Mouse (Mus musculus): ENCODE data around the gene Olfr827. TPM values are rescaled to one million over a fixed set of nuclear protein-coding genes. Genes with fewer than 3 reads are reported as not detected.

The Olfr827 gene
- not detected in 2 replicates for total RNA-seq (2012; rRNA removed)

DNA sequence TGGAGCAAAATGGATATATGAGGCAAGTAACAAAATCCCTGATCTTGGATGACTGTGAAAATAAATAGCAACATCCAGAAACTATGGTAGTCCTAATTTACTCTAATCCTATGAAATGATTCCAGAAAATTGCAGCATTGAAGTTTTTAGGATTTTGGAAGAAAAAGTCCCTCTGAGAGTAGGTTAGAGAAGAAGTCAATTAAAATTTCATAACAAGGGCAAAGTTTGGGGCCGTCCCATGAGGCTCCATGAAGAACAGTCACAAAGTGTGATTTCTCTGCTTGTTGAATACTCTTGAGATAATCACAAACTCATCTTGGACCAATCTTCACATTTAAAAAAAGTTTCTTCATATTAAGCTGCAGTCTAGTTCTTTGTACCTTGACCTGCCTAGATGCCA lies at the start of gene Olfr827:
TSS of gene Olfr827 (minus strand) at position 101 of the 400 bp plus-strand sequence.
- Histone ChIP-seq H3K4me3 (ENCODE audit: insufficient read depth in 1 of 2, low read depth in 1 of 2, low read length in 2 of 2, poor library complexity in 1 of 2, severe bottlenecking in 1 of 2) (no peak within 1 kb of the TSS), H3K36me3 (ENCODE audit: control insufficient read depth, insufficient read depth, low read length, poor library complexity, severe bottlenecking) (no peaks in the 10 kb centered on the region), H3K4me1 (ENCODE audit: control insufficient read depth in 2 of 2, insufficient read depth in 2 of 2, low read length in 2 of 2, poor library complexity in 1 of 2) (no peaks in the 10 kb centered on the region), H3K27ac (ENCODE audit: insufficient read depth, low read depth, low read length, poor library complexity, severe bottlenecking) (no peak within 1 kb of the TSS), H3K9me3 (ENCODE audit: control insufficient read depth, insufficient read depth, low read depth, low read length) (no peaks in the 10 kb centered on the region), H3K9ac (ENCODE audit: insufficient read depth, low read depth, low read length, poor library complexity, severe bottlenecking) (no peak within 1 kb of the TSS)
- TF ChIP-seq MAFK (IDR thresholded peaks at IDR 0.05; ENCODE audit: insufficient read depth, low read depth, low read length) = no peak
- TF ChIP-seq ZC3H11A (IDR thresholded peaks at IDR 0.05; ENCODE audit: borderline replicate concordance, low read depth, low read length) = no peak
- TF ChIP-seq ZNF384 (IDR thresholded peaks at IDR 0.05; ENCODE audit: low read depth, low read length) = no peak
- no peak for TF ChIP-seq HCFC1 (IDR thresholded peaks at IDR 0.05; ENCODE audit: borderline replicate concordance, insufficient read depth, low read length)
- TF ChIP-seq CHD2 (IDR thresholded peaks at IDR 0.05; ENCODE audit: low read depth, low read length) = no peak
- in situ Hi-C loops (cut with MboI; ENCODE audit: low sequenced_read_pairs in 2 of 2, unreplicated experiment in 2 of 2) = no loop called here
- DNase-seq (ENCODE audit: low read depth, low spot score) = no peak

DNA sequence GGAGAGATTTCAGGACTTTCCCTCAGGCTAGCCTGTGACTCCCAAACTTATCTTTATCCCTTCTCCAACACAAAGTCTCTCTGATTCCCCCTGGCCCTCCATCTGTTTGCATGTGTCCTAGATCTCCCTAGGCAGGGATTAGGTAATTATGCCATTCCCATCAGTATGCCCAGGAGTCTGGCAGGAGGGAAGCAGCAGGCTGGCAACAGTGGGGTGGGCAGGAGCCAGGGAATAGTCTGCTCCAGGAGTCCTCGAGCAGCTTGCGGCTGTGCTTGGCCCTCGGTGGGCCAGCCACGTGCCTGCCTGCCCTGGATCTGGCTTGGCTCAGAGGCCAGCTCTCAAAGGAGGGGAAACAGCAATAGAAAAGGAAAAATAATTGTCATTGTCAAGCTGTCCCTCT lies 49.0 kb upstream of the Olfr827 start:
- in situ Hi-C loops (cut with MboI; ENCODE audit: low sequenced_read_pairs in 2 of 2, unreplicated experiment in 2 of 2) = no loop called here
- H3K9me3 ChIP-seq (ENCODE audit: control insufficient read depth, insufficient read depth, low read depth, low read length) = no peaks in the 10 kb centered on the region
- no peaks in the 10 kb centered on the region for H3K4me1 ChIP-seq (ENCODE audit: control insufficient read depth in 2 of 2, insufficient read depth in 2 of 2, low read length in 2 of 2, poor library complexity in 1 of 2)

DNA sequence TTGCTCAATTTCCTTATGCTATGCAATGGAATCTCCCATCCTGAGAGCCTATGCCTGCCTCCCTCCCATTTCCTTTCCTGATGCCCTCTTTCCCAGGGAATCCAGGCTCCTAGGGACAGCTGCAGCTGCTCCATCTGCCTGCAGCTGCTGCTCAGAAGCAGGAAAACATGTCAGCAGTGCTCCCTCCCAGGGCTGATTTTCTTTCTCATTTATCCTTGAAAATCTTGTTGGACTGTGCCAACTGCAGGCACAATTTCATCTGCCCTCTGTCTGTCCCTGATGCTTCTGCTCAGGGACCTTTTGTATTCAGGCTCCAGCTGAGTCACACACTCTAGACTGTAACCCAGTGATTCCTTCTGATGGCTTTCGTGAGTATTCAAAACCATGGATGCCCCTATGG lies 45.3 kb upstream of the Olfr827 start:
- Histone ChIP-seq H3K27ac (ENCODE audit: insufficient read depth, low read depth, low read length, poor library complexity, severe bottlenecking) (no peak overlapping the region), H3K4me3 (ENCODE audit: insufficient read depth in 1 of 2, low read depth in 1 of 2, low read length in 2 of 2, poor library complexity in 1 of 2, severe bottlenecking in 1 of 2) (no peak overlapping the region), H3K36me3 (ENCODE audit: control insufficient read depth, insufficient read depth, low read length, poor library complexity, severe bottlenecking) (no peaks in the 10 kb centered on the region), H3K9ac (ENCODE audit: insufficient read depth, low read depth, low read length, poor library complexity, severe bottlenecking) (no peak overlapping the region), H3K4me1 (ENCODE audit: control insufficient read depth in 2 of 2, insufficient read depth in 2 of 2, low read length in 2 of 2, poor library complexity in 1 of 2) (no peaks in the 10 kb centered on the region; a peak in 1 of 4 replicates), H3K9me3 (ENCODE audit: control insufficient read depth, insufficient read depth, low read depth, low read length) (no peaks in the 10 kb centered on the region)
- TF ChIP-seq HCFC1 (IDR thresholded peaks at IDR 0.05; ENCODE audit: borderline replicate concordance, insufficient read depth, low read length) (no peak), ZC3H11A (IDR thresholded peaks at IDR 0.05; ENCODE audit: borderline replicate concordance, low read depth, low read length) (no peak), ZNF384 (IDR thresholded peaks at IDR 0.05; ENCODE audit: low read depth, low read length) (no peak), CHD2 (IDR thresholded peaks at IDR 0.05; ENCODE audit: low read depth, low read length) (no peak), MAFK (IDR thresholded peaks at IDR 0.05; ENCODE audit: insufficient read depth, low read depth, low read length) (no peak)
- DNase-seq (ENCODE audit: low read depth, low spot score) = no peak
- in situ Hi-C loops (cut with MboI; ENCODE audit: low sequenced_read_pairs in 2 of 2, unreplicated experiment in 2 of 2) = no loop called here

More for the DNA sequence above, 49.0 kb upstream of the Olfr827 start:
- TF ChIP-seq CHD2 (IDR thresholded peaks at IDR 0.05; ENCODE audit: low read depth, low read length) = no peak
- no peak for TF ChIP-seq MAFK (IDR thresholded peaks at IDR 0.05; ENCODE audit: insufficient read depth, low read depth, low read length)
- TF ChIP-seq ZC3H11A (IDR thresholded peaks at IDR 0.05; ENCODE audit: borderline replicate concordance, low read depth, low read length) = no peak
- TF ChIP-seq ZNF384 (IDR thresholded peaks at IDR 0.05; ENCODE audit: low read depth, low read length) = no peak
- TF ChIP-seq HCFC1 (IDR thresholded peaks at IDR 0.05; ENCODE audit: borderline replicate concordance, insufficient read depth, low read length) = no peak
- no peaks in the 10 kb centered on the region for H3K36me3 ChIP-seq (ENCODE audit: control insufficient read depth, insufficient read depth, low read length, poor library complexity, severe bottlenecking)
- H3K27ac ChIP-seq (ENCODE audit: insufficient read depth, low read depth, low read length, poor library complexity, severe bottlenecking) = no peak overlapping the region
- H3K4me3 ChIP-seq (ENCODE audit: insufficient read depth in 1 of 2, low read depth in 1 of 2, low read length in 2 of 2, poor library complexity in 1 of 2, severe bottlenecking in 1 of 2) = no peak overlapping the region
- H3K9ac ChIP-seq (ENCODE audit: insufficient read depth, low read depth, low read length, poor library complexity, severe bottlenecking) = no peak overlapping the region
- DNase-seq (ENCODE audit: low read depth, low spot score) = no peak

DNA sequence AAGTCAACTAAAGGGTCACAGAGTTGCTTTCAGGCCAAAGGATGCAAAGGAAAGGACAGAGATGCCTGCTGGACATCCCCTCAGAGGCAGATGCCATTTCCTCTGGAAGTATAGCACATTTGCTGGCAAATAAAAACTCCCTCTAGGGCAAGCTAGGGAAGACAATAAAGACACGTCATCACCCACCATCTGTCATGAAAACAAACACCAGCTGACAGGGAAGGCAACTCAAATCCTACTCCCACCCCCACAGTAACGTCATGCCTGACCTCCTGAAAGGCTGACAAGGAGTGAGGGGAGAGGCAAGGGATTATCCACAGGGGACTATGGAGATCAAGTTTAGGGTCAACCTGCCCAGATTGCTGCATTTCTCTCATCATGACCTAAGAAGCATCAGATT lies 30.1 kb upstream of the Olfr827 start:
- Histone ChIP-seq H3K27ac (ENCODE audit: insufficient read depth, low read depth, low read length, poor library complexity, severe bottlenecking) (no peak overlapping the region), H3K4me3 (ENCODE audit: insufficient read depth in 1 of 2, low read depth in 1 of 2, low read length in 2 of 2, poor library complexity in 1 of 2, severe bottlenecking in 1 of 2) (no peak overlapping the region), H3K4me1 (ENCODE audit: control insufficient read depth in 2 of 2, insufficient read depth in 2 of 2, low read length in 2 of 2, poor library complexity in 1 of 2) (no peaks in the 10 kb centered on the region; a peak in 1 of 4 replicates), H3K36me3 (ENCODE audit: control insufficient read depth, insufficient read depth, low read length, poor library complexity, severe bottlenecking) (no peaks in the 10 kb centered on the region), H3K9me3 (ENCODE audit: control insufficient read depth, insufficient read depth, low read depth, low read length) (no peaks in the 10 kb centered on the region), H3K9ac (ENCODE audit: insufficient read depth, low read depth, low read length, poor library complexity, severe bottlenecking) (no peak overlapping the region)
- no peak for DNase-seq (ENCODE audit: low read depth, low spot score)
- no peak for TF ChIP-seq CHD2 (IDR thresholded peaks at IDR 0.05; ENCODE audit: low read depth, low read length)
- in situ Hi-C loops (cut with MboI; ENCODE audit: low sequenced_read_pairs in 2 of 2, unreplicated experiment in 2 of 2) = no loop called here
